Mouse (Mus musculus): ENCODE results near the gene Hnrnpab. TPM values are rescaled to one million over a fixed set of nuclear protein-coding genes. Genes with fewer than 3 reads are reported as not detected.

Gene Hnrnpab
- polyA plus RNA-seq, 1 experiment from 2014 or later = 329 TPM

GRCm38 (mm10) chr11:51576454-51576853, 30.2 kb downstream of the Hnrnpab start:
- Histone ChIP-seq H3K27ac (ENCODE audit: low read depth, low read length) (no peak overlapping the region), H3K27me3 (ENCODE audit: control insufficient read depth, insufficient read depth, low read length) (no peaks in the 10 kb centered on the region), H3K9ac (replicated peaks; ENCODE audit: low read depth, low read length) (no peak overlapping the region), H3K36me3 (ENCODE audit: control insufficient read depth, insufficient read depth, low read length) (no peaks in the 10 kb centered on the region), H3K4me1 (ENCODE audit: control insufficient read depth, insufficient read depth, low read length) (no peaks in the 10 kb centered on the region), H3K4me3 (ENCODE audit: low read depth, low read length) (no peak overlapping the region), H3K4me2 (ENCODE audit: low read depth, low read length) (no peak overlapping the region), H3K9me3 (ENCODE audit: control insufficient read depth, low read length) (no peaks in the 10 kb centered on the region)
- no peak for ATAC-seq (ENCODE audit: low read depth)
- WGBS = 61% methylated on average over 4 of the region's 4 CpGs

- 89% methylated on average over 4 of the region's 4 CpGs for WGBS
Observed at GRCm38 (mm10) chr11:51568801-51569200, 37.8 kb downstream of the Hnrnpab start.

GRCm38 (mm10) chr11:51565951-51566350, 40.7 kb downstream of the Hnrnpab start:
- Histone ChIP-seq H3K4me3 (ENCODE audit: low read depth, low read length) (no peak overlapping the region), H3K9me3 (ENCODE audit: control insufficient read depth, low read length) (no peaks in the 10 kb centered on the region), H3K9ac (replicated peaks; ENCODE audit: low read depth, low read length) (no peak overlapping the region), H3K4me2 (ENCODE audit: low read depth, low read length) (no peak overlapping the region), H3K36me3 (ENCODE audit: control insufficient read depth, insufficient read depth, low read length) (no peaks in the 10 kb centered on the region), H3K27me3 (ENCODE audit: control insufficient read depth, insufficient read depth, low read length) (no peaks in the 10 kb centered on the region), H3K27ac (ENCODE audit: low read depth, low read length) (no peak overlapping the region), H3K4me1 (ENCODE audit: control insufficient read depth, insufficient read depth, low read length) (no peaks in the 10 kb centered on the region)
- WGBS = 91% methylated on average over 6 of the region's 6 CpGs
- no peak for ATAC-seq (ENCODE audit: low read depth)

More at GRCm38 (mm10) chr11:51568801-51569200, 37.8 kb downstream of the Hnrnpab start:
- H3K4me3 ChIP-seq (ENCODE audit: low read depth, low read length) = no peak overlapping the region
- no peaks in the 10 kb centered on the region for H3K27me3 ChIP-seq (ENCODE audit: control insufficient read depth, insufficient read depth, low read length)
- no peak overlapping the region for H3K27ac ChIP-seq (ENCODE audit: low read depth, low read length)
- H3K9ac ChIP-seq (replicated peaks; ENCODE audit: low read depth, low read length) = no peak overlapping the region
- ATAC-seq (ENCODE audit: low read depth) = no peak
- H3K4me1 ChIP-seq (ENCODE audit: control insufficient read depth, insufficient read depth, low read length) = no peaks in the 10 kb centered on the region
- no peaks in the 10 kb centered on the region for H3K36me3 ChIP-seq (ENCODE audit: control insufficient read depth, insufficient read depth, low read length)
- no peaks in the 10 kb centered on the region for H3K9me3 ChIP-seq (ENCODE audit: control insufficient read depth, low read length)
- H3K4me2 ChIP-seq (ENCODE audit: low read depth, low read length) = no peak overlapping the region

- ATAC-seq (ENCODE audit: low read depth) = no peak
- no peak overlapping the region for H3K27ac ChIP-seq (ENCODE audit: low read depth, low read length)
Observed at GRCm38 (mm10) chr11:51565062-51565461, 41.6 kb downstream of the Hnrnpab start.

GRCm38 (mm10) chr11:51563276-51563675, 43.4 kb downstream of the Hnrnpab start:
- no peak for ATAC-seq (ENCODE audit: low read depth)
- Histone ChIP-seq H3K9me3 (ENCODE audit: control insufficient read depth, low read length) (no peaks in the 10 kb centered on the region), H3K27me3 (ENCODE audit: control insufficient read depth, insufficient read depth, low read length) (no peaks in the 10 kb centered on the region), H3K9ac (replicated peaks; ENCODE audit: low read depth, low read length) (no peak overlapping the region), H3K4me2 (ENCODE audit: low read depth, low read length) (no peak overlapping the region), H3K27ac (ENCODE audit: low read depth, low read length) (no peak overlapping the region), H3K4me1 (ENCODE audit: control insufficient read depth, insufficient read depth, low read length) (no peaks in the 10 kb centered on the region), H3K36me3 (ENCODE audit: control insufficient read depth, insufficient read depth, low read length) (no peaks in the 10 kb centered on the region), H3K4me3 (ENCODE audit: low read depth, low read length) (no peak overlapping the region)
- WGBS = 97% methylated on average over 1 of the region's 1 CpGs

More at GRCm38 (mm10) chr11:51565062-51565461, 41.6 kb downstream of the Hnrnpab start:
- no peaks in the 10 kb centered on the region for H3K27me3 ChIP-seq (ENCODE audit: control insufficient read depth, insufficient read depth, low read length)
- H3K9me3 ChIP-seq (ENCODE audit: control insufficient read depth, low read length) = no peaks in the 10 kb centered on the region
- no peak overlapping the region for H3K4me3 ChIP-seq (ENCODE audit: low read depth, low read length)
- no peak overlapping the region for H3K4me2 ChIP-seq (ENCODE audit: low read depth, low read length)
- no peak overlapping the region for H3K9ac ChIP-seq (replicated peaks; ENCODE audit: low read depth, low read length)
- no peaks in the 10 kb centered on the region for H3K4me1 ChIP-seq (ENCODE audit: control insufficient read depth, insufficient read depth, low read length)
- H3K36me3 ChIP-seq (ENCODE audit: control insufficient read depth, insufficient read depth, low read length) = no peaks in the 10 kb centered on the region
- 34% methylated on average over 3 of the region's 3 CpGs for WGBS

GRCm38 (mm10) chr11:51555066-51555465, 51.6 kb downstream of the Hnrnpab start:
- ATAC-seq (ENCODE audit: low read depth) = no peak

GRCm38 (mm10) chr11:51554590-51554989, 52.1 kb downstream of the Hnrnpab start:
- no peak overlapping the region for H3K4me3 ChIP-seq (ENCODE audit: low read depth, low read length)
- no peak overlapping the region for H3K4me2 ChIP-seq (ENCODE audit: low read depth, low read length)
- ATAC-seq (ENCODE audit: low read depth) = no peak
- no peaks in the 10 kb centered on the region for H3K27me3 ChIP-seq (ENCODE audit: control insufficient read depth, insufficient read depth, low read length)
- no peaks in the 10 kb centered on the region for H3K9me3 ChIP-seq (ENCODE audit: control insufficient read depth, low read length)
- H3K4me1 ChIP-seq (ENCODE audit: control insufficient read depth, insufficient read depth, low read length) = no peaks in the 10 kb centered on the region
- no peak overlapping the region for H3K27ac ChIP-seq (ENCODE audit: low read depth, low read length)
- H3K9ac ChIP-seq (replicated peaks; ENCODE audit: low read depth, low read length) = no peak overlapping the region
- no peaks in the 10 kb centered on the region for H3K36me3 ChIP-seq (ENCODE audit: control insufficient read depth, insufficient read depth, low read length)
- WGBS = 80% methylated on average over 9 of the region's 10 CpGs

More at GRCm38 (mm10) chr11:51555066-51555465, 51.6 kb downstream of the Hnrnpab start:
- WGBS = 46% methylated on average over 2 of the region's 2 CpGs
- H3K9me3 ChIP-seq (ENCODE audit: control insufficient read depth, low read length) = no peaks in the 10 kb centered on the region
- H3K4me2 ChIP-seq (ENCODE audit: low read depth, low read length) = no peak overlapping the region
- no peak overlapping the region for H3K27ac ChIP-seq (ENCODE audit: low read depth, low read length)
- H3K9ac ChIP-seq (replicated peaks; ENCODE audit: low read depth, low read length) = no peak overlapping the region
- H3K27me3 ChIP-seq (ENCODE audit: control insufficient read depth, insufficient read depth, low read length) = no peaks in the 10 kb centered on the region
- no peaks in the 10 kb centered on the region for H3K36me3 ChIP-seq (ENCODE audit: control insufficient read depth, insufficient read depth, low read length)
- H3K4me1 ChIP-seq (ENCODE audit: control insufficient read depth, insufficient read depth, low read length) = no peaks in the 10 kb centered on the region
- no peak overlapping the region for H3K4me3 ChIP-seq (ENCODE audit: low read depth, low read length)

GRCm38 (mm10) chr11:51552091-51552490, 54.6 kb downstream of the Hnrnpab start:
- Histone ChIP-seq H3K4me2 (ENCODE audit: low read depth, low read length) (no peak overlapping the region), H3K36me3 (ENCODE audit: control insufficient read depth, insufficient read depth, low read length) (no peaks in the 10 kb centered on the region), H3K27me3 (ENCODE audit: control insufficient read depth, insufficient read depth, low read length) (no peaks in the 10 kb centered on the region), H3K9ac (replicated peaks; ENCODE audit: low read depth, low read length) (no peak overlapping the region), H3K27ac (ENCODE audit: low read depth, low read length) (no peak overlapping the region), H3K9me3 (ENCODE audit: control insufficient read depth, low read length) (no peaks in the 10 kb centered on the region), H3K4me3 (ENCODE audit: low read depth, low read length) (no peak overlapping the region), H3K4me1 (ENCODE audit: control insufficient read depth, insufficient read depth, low read length) (no peaks in the 10 kb centered on the region)
- no peak for ATAC-seq (ENCODE audit: low read depth)
- 42% methylated on average over 3 of the region's 3 CpGs for WGBS

- H3K27me3 ChIP-seq (ENCODE audit: control insufficient read depth, insufficient read depth, low read length) = no peaks in the 10 kb centered on the region
- H3K9ac ChIP-seq (replicated peaks; ENCODE audit: low read depth, low read length) = no peak overlapping the region
- H3K4me3 ChIP-seq (ENCODE audit: low read depth, low read length) = no peak overlapping the region
- H3K4me2 ChIP-seq (ENCODE audit: low read depth, low read length) = no peak overlapping the region
- no peaks in the 10 kb centered on the region for H3K9me3 ChIP-seq (ENCODE audit: control insufficient read depth, low read length)
- WGBS = 64% methylated on average over 5 of the region's 5 CpGs
- H3K4me1 ChIP-seq (ENCODE audit: control insufficient read depth, insufficient read depth, low read length) = no peaks in the 10 kb centered on the region
- no peaks in the 10 kb centered on the region for H3K36me3 ChIP-seq (ENCODE audit: control insufficient read depth, insufficient read depth, low read length)
- no peak overlapping the region for H3K27ac ChIP-seq (ENCODE audit: low read depth, low read length)
- no peak for ATAC-seq (ENCODE audit: low read depth)
Observed at GRCm38 (mm10) chr11:51551253-51551652, 55.4 kb downstream of the Hnrnpab start.
